Mouse (Mus musculus) ES-CJ7 (cell line): ENCODE measurements around the gene Efnb3.
"Not testable (repeated sequence)": the region's sequence is repeated elsewhere in the genome, so short reads cannot be mapped to it uniquely, and the experiment has no call there.

Experiments
- DNase-seq: peaks from one replicate; pipeline ENCODE4 v3.0.0; 2011; ENCODE audit warnings: low read depth, low spot score

The Efnb3 gene

DNA sequence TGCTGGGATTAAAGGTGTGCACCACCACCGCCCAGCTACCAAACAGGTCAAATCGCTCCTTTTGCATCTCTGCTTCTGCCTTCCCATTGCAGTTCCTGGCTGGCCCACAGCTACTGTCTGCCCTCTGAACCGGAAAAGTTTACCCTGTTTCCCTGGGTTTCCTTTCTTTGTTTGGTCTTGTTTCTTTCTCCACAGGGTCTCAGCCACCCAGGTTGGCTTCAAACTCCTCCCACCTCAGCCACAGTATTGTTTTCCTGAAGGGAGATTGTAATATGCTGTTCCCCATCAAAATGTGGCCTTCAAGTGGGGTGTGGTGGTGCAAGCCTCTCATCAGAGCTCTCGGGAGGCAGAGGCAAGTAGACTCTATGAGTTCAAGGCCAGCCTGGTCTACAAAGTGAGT, 8.7 kb downstream of the Efnb3 start:
- peak; percentile 65 for DNase-seq

- DNase-seq, result no peak
Measured at GRCm38 (mm10) chr11:69549060-69549656, 10.8 kb downstream of the Efnb3 start, which contains the start of gene Dnah2. TSS of gene Dnah2 (minus strand) at chr11:69549110.

- peak; percentile 80 for DNase-seq
Measured at GRCm38 (mm10) chr11:69547071-69547470, 12.9 kb downstream of the Efnb3 start.

DNA sequence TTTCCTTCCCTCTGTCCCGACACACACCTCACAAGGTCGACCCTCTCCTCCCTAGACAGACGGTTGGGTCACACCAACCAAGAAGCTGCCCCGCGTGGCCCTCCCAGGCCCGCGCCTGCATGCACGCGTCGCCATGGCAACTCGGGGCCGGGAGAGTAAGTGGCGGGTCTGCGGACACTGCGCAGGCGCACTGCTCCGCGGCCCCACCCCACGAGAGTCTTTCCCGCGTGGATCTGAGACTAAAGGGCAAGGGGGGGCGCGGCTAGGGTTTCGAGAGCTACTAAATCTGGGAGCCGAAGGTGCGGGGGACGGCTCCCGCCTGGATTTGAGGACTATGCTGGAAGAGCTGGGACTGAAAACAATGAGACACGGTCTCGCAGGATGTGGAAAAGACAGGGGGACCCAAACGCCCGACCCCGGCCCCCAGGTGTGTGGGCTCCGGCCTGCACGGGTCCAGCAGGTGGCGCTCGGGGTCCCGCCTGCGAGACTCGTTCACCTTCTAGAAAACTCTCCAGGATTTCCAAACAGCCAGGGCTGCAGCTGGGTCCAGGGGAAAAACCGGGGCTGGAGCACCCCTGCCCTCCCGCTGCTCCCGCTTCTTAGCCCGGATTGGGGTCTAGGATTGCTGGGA, 13.5 kb downstream of the Efnb3 start:
- DNase-seq, result peak; percentile 83

GRCm38 (mm10) chr11:69545957-69546356, 14.0 kb downstream of the Efnb3 start:
- peak; percentile 64 for DNase-seq

- no peak for DNase-seq
Measured at GRCm38 (mm10) chr11:69543598-69543997, 16.4 kb downstream of the Efnb3 start.

GRCm38 (mm10) chr11:69541741-69542140, 18.3 kb downstream of the Efnb3 start:
- DNase-seq, result peak; percentile 76

GRCm38 (mm10) chr11:69540700-69541099, 19.3 kb downstream of the Efnb3 start:
- DNase-seq, result no peak

DNA sequence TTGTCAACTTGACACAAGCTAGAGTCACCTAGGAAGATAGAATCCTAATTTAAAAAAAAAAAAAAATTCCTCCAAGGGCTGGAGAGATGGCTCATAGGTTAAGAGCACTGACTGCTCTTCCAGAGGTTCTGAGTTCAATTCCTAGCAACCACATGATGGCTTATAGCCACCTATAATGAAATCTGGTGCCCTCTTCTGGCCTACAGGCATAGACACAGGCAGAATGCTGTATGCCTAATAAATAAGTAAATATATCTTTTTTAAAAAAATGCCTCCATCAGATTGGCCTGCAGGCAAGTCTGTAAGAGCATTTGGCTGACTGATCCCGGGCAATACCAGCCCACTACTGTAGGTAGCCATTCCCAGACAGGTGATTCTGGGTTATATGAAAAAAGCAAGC, 25.0 kb downstream of the Efnb3 start:
- no peak for DNase-seq

DNA sequence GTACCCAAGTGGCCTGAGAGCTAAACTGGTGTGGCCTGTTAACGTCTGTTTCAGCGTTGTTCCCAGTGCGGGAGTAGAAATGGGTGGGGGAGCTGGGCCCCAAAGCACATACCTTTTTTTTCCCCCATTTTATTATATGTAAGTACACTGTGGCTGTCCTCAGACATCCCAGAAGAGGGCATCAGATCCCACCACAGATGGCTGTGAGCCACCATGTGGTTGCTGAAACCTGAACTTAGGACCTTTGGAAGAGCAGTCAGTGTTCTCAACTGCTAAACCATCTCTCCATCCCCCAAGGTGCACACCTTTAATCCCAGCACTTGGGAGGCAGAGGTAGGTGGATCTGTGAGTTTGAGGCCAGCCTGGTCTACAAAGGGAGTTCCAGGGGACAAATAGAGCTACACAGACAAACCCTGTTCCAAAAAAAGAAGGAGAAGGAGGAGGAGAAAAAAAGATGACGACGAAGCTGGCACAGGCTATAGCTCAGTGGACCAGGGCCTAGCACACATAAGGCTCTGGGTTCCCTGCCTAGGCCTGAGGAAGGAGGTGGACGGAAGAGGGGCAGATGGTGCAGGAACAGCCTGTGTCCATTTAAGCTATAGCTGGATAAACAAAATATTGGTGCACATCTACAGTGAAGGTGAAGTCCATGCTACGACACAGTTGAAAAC, 27.4 kb downstream of the Efnb3 start:
- DNase-seq, result peak; percentile 40

DNA sequence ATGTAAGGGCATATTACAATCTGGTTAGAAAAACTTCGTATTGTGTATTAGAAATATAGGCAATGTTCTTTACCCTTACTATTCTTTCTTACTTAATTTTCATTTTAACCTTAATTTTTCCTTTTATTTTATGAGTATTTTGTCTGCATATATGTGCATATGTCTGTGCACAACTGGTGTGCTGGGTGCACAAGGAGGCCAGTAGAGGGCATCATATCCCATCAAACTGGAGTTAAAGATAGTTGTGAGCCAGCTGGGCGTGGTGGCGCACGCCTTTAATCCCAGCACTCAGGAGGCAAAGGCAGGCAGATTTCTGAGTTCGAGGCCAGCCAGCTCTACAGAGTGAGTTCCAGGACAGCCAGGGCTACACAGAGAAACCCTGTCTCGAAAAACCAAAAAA, 29.2 kb downstream of the Efnb3 start:
- peak; percentile 77 for DNase-seq

- not testable (repeated sequence) for DNase-seq
Measured at GRCm38 (mm10) chr11:69530281-69530680, 29.7 kb downstream of the Efnb3 start.

DNA sequence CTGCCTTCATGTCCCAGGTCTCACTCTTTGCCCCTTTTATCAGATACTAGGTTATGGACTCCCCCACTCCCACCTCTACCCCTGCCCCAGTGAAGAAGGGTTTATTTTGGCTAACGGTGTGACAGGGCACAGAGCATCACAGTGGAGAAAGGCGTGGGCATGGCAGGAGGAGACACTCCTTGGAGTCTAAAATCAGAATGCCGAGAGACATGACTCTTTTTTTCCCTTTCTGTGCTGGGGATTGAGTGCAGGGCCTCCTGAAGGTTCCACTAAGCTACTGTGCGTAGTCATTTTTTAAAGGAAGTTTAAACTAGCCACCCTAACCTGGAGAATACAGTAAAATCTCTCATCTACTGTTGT, 32.0 kb downstream of the Efnb3 start:
- DNase-seq, result no peak

DNA sequence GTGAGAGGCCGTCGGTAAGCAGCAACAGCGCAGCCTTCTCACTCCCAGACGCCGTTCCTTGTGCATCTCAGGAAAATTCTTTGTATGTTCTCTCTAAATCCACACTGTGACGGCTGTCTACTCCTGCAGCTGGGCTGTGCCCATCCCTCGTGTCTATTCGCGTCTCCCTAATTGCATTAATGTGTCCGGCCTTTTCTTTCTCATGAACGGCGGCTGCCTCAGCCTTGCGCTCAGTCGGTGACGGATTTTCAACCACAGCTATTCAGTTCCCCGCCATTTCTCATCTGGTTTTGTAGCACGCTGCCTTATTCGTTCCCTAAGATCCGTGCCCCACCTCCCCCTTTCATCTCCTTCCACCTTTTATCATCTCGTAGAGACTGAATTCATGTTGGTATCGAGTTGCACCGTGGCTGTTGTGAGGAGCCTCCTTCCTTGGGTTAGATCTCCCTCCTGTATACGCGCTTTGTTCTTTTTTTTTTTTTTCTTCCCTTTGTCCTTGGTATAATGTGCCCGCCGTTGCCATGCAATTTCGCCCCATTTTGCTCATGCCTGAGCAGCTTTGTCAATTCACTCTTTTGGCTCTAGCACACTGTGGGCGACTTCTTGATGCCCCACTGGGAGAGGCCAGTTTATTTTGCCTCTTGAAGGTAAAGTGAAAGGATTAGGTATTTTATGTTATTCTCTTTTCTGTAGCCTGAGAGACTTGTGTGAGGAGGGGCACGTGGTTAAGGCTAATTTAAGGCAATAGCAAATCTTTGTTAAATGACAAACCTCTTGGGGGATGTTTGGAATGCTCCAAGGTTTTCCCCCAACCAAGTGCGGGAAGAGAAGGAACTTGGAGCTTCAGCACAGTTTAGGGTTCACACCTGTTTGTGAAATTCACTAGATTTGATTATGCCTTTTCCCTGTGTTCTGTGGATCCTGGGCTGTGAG, 32.6 kb downstream of the Efnb3 start:
- DNase-seq, result no peak

GRCm38 (mm10) chr11:69526631-69527030, 33.4 kb downstream of the Efnb3 start:
- DNase-seq, result no peak

GRCm38 (mm10) chr11:69525661-69526060, 34.3 kb downstream of the Efnb3 start:
- no peak for DNase-seq

DNA sequence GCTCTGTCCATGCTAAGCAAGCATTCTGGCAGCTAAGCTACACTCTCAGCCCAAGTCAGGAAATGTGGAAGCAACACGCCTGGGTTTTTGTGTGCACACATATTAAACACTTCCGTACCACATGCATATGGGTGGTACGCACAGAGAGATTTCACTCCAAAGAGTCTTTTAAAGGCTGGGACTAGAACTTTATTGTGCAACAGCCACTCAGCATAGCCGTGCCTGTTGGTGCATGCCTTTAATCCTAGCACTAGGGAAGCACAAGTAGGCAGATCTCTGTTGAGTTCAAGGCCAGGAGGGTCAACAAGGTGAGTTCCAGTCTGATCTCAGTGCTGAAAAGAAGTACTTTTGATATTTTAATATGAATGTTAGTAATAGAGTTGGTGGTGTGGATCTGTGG, 36.4 kb downstream of the Efnb3 start:
- DNase-seq, result no peak

DNA sequence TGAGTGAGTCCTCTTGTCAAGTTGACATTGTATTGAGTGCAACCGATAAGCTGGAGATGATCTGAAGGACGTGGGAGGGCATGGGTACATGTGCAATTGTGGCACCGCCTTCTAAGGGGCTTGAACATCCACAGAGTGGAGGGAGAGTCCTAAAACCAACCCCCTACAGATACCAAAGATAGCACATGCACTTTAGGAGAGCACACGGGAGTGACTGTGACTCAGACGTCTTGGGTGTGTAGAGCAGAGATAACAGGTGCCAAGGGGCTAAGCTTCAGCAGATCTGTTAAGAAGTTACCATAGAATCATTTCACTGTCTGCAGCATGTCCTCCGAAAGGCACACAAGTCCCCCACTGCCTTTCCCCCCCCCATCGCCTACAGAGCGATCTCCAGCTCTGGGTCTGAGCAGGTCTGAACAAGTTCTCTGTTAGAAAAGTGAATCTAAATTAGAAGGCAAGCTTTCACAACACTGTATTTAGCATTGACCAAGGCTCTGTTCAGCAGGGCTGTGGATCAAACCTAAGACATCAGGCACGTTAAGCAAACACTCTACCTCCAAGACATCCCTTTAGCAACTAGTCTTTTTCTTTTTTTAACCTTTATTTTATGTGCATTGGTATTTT, 38.4 kb downstream of the Efnb3 start:
- DNase-seq, result no peak

GRCm38 (mm10) chr11:69519976-69520375, 40.0 kb downstream of the Efnb3 start:
- no peak for DNase-seq

- no peak for DNase-seq
Measured at GRCm38 (mm10) chr11:69516661-69517060, 43.3 kb downstream of the Efnb3 start.

GRCm38 (mm10) chr11:69516151-69516640, 43.8 kb downstream of the Efnb3 start:
- DNase-seq, result no peak
